Mouse (Mus musculus) embryonic facial prominence, embryonic 11.5 days (tissue): Measurements from ENCODE around the gene Cd82. TPM values are rescaled to one million over a fixed set of nuclear protein-coding genes. Genes with fewer than 3 reads are reported as not detected.

Experiments
- ATAC-seq: fragments of 200-750 bp; cut with Nextera tagmentation; replicated peaks from 2 replicates; pipeline ENCODE4 v1.8.0; 2017; ENCODE audit warnings: low read depth; ENCODE audit not compliant: insufficient number of reproducible peaks, low FRiP score, low TSS enrichment
- DNase-seq: peaks from one replicate; pipeline ENCODE4 v3.0.0-alpha.2; 2015; ENCODE audit warnings: low spot score
- H3K27ac ChIP-seq: fragments of 300-500 bp; sonication (generic); replicated peaks from 2 replicates; pipeline ENCODE4 v1.5.1; 2014; ENCODE audit warnings: mild to moderate bottlenecking, low read depth, low read length, control low read depth
- H3K27me3 ChIP-seq: fragments of 300-500 bp; sonication (generic); 2 replicates; pipeline ENCODE4 v1.6.1; 2014; ENCODE audit warnings: mild to moderate bottlenecking, low read length, moderate library complexity, mixed read lengths; ENCODE audit not compliant: control insufficient read depth, insufficient read depth
- H3K36me3 ChIP-seq: fragments of 300-500 bp; sonication (generic); replicated peaks from 2 replicates; pipeline ENCODE4 v1.6.1; 2014; ENCODE audit warnings: low read depth, mild to moderate bottlenecking, low read length, moderate library complexity, mixed read lengths; ENCODE audit not compliant: control insufficient read depth, insufficient read depth
- H3K4me1 ChIP-seq: fragments of 300-500 bp; sonication (generic); 2 replicates; pipeline ENCODE4 v1.6.1; 2014; ENCODE audit warnings: low read length, mixed read lengths; ENCODE audit not compliant: control insufficient read depth, insufficient read depth
- H3K4me2 ChIP-seq: fragments of 300-500 bp; sonication (generic); 2 replicates; pipeline ENCODE4 v1.6.1; 2014; ENCODE audit warnings: low read depth, mild to moderate bottlenecking, control low read depth, low read length, moderate library complexity
- H3K4me3 ChIP-seq: fragments of 300-500 bp; sonication (generic); 2 replicates; pipeline ENCODE4 v1.5.1; 2014; ENCODE audit warnings: low read depth, low read length, control low read depth
- H3K9ac ChIP-seq: fragments of 300-500 bp; sonication (generic); replicated peaks from 2 replicates; pipeline ENCODE4 v1.6.1; 2014; ENCODE audit warnings: mild to moderate bottlenecking, control low read depth, low read length
- H3K9me3 ChIP-seq: fragments of 300-500 bp; sonication (generic); replicated peaks from 2 replicates; pipeline ENCODE4 v1.6.1; 2016; ENCODE audit warnings: mild to moderate bottlenecking, low read length, inconsistent platforms, mixed read lengths; ENCODE audit not compliant: control insufficient read depth
- WGBS: fragments of 180-500 bp; shearing (Covaris S2); extraction: QIAGEN DNeasy Blood & Tissue Kit; methylation state at CpG from one replicate; pipeline ENCODE4 v1.1.7; 2014; 5-methylcytosine and 5-hydroxymethylcytosine counted together
- polyA plus RNA-seq: library from polyadenylated mRNA; unstranded; fragments of >200 nt; fragmentation: Nextera tagmentation; extraction: Ambion mirVana; gene quantifications from 2 replicates; pipeline ENCODE4 v1.2.1, GENCODE M21; 2014

The Cd82 gene
- polyA plus RNA-seq, 1 experiment from 2014 or later, result 6.8 TPM

GRCm38 (mm10) chr2:93439352-93439771 lies 23.6 kb downstream of the Cd82 start:
- Histone ChIP-seq H3K4me2 (no peak overlapping the region), H3K4me1 (no peaks in the 10 kb centered on the region), H3K27ac (no peak overlapping the region), H3K9me3 (no peaks in the 10 kb centered on the region), H3K27me3 (no peaks in the 10 kb centered on the region), H3K9ac (no peak overlapping the region), H3K36me3 (no peaks in the 10 kb centered on the region), H3K4me3 (no peak overlapping the region)
- DNase-seq (no peak), ATAC-seq (no peak)
- WGBS, result 33% methylated on average over 9 of the region's 9 CpGs

GRCm38 (mm10) chr2:93438335-93438734 lies 24.6 kb downstream of the Cd82 start:
- WGBS, result 59% methylated on average over 6 of the region's 6 CpGs
- ATAC-seq (no peak; the same call in 1 of the 2 replicates), DNase-seq (no peak)
- no peaks in the 10 kb centered on the region for H3K36me3 ChIP-seq
- H3K4me2 ChIP-seq, result no peak overlapping the region
- H3K9ac ChIP-seq, result no peak overlapping the region; the same call in 1 of the 2 replicates
- no peak overlapping the region for H3K4me3 ChIP-seq
- H3K4me1 ChIP-seq, result no peaks in the 10 kb centered on the region
- no peak overlapping the region for H3K27ac ChIP-seq
- no peaks in the 10 kb centered on the region for H3K9me3 ChIP-seq
- H3K27me3 ChIP-seq, result no peaks in the 10 kb centered on the region

- H3K9me3 ChIP-seq, result no peaks in the 10 kb centered on the region
- H3K4me2 ChIP-seq, result no peak overlapping the region
- ATAC-seq (no peak), DNase-seq (no peak)
- no peak overlapping the region for H3K27ac ChIP-seq
- no peak overlapping the region for H3K4me3 ChIP-seq
- H3K27me3 ChIP-seq, result no peaks in the 10 kb centered on the region
- H3K9ac ChIP-seq, result no peak overlapping the region
- 71% methylated on average over 4 of the region's 4 CpGs for WGBS
- H3K4me1 ChIP-seq, result no peaks in the 10 kb centered on the region
- no peaks in the 10 kb centered on the region for H3K36me3 ChIP-seq
Measured at GRCm38 (mm10) chr2:93435577-93435976, 27.4 kb downstream of the Cd82 start.

DNA sequence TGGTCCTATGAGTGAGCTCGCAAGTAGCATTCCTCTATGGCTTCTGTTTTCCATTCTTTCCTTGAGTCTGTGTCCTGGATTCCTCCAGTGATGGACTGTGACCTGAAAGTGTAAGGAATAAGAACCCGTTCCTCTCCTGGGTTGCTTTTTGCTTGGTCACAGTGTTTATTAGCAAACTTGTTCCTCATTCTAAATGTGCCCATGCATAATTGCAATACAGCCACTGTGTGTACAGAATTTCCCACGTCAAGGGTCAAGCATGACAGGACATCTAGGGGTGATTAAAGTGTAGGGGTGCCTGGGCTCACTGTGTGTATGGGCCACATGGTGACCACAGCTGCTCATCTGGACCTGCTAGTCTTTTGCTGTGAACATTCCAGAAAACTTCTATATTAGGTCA lies 28.0 kb downstream of the Cd82 start:
- Histone ChIP-seq H3K27ac (no peak overlapping the region), H3K4me2 (no peak overlapping the region), H3K27me3 (no peaks in the 10 kb centered on the region), H3K4me3 (no peak overlapping the region), H3K36me3 (no peaks in the 10 kb centered on the region), H3K9ac (no peak overlapping the region), H3K4me1 (no peaks in the 10 kb centered on the region), H3K9me3 (no peaks in the 10 kb centered on the region)
- WGBS, result 95% methylated on average over 3 of the region's 3 CpGs
- ATAC-seq, result no peak
- no peak for DNase-seq

- no peak for ATAC-seq
- H3K4me1 ChIP-seq, result no peaks in the 10 kb centered on the region
- no peak for DNase-seq
- 66% methylated on average over 5 of the region's 5 CpGs for WGBS
- no peaks in the 10 kb centered on the region for H3K9me3 ChIP-seq
- H3K36me3 ChIP-seq, result no peaks in the 10 kb centered on the region
- no peak overlapping the region for H3K4me2 ChIP-seq
- H3K27ac ChIP-seq, result no peak overlapping the region
- H3K27me3 ChIP-seq, result no peaks in the 10 kb centered on the region
- H3K9ac ChIP-seq, result no peak overlapping the region
- H3K4me3 ChIP-seq, result no peak overlapping the region
Measured at GRCm38 (mm10) chr2:93433543-93433942, 29.4 kb downstream of the Cd82 start.

DNA sequence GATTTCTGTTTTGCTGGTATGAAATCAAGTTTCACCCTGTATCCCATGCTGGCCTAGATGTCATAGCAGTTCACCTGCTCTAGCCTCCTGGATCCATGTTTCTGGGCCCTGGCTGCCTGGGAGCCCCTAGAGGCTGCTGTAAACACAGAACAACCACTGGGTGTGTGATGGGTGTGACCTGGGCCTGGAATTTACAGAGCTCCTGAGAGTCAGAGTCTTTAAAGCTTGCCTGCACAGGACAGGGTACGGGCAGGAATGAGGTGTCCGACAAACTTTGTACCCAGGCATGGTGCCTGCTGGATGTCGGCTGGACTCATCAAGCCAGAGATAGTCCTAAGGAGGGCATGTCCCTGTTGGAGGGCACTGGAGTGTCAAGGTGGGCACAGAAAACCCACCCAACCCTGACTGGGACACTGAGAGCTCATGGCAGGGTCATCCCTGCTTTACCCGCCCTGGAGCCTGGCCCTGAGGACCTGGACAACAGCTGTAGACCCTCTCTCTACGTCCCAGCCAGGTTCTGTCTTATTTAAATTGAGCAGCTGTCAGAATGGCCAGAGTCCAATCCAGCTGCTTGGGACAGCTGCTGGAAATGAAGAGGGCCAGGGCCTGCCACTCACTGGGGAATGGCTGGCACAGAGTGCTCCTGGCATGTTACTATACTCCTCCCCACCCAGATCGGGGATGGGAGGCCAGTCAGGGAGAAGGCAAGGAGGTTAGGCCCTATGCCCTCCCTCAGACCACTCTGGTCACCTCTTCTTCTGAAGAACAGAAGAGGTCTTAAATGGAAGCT lies 30.1 kb downstream of the Cd82 start:
- H3K9me3 ChIP-seq, result no peaks in the 10 kb centered on the region
- DNase-seq (no peak), ATAC-seq (no peak)
- no peak overlapping the region for H3K27ac ChIP-seq
- no peaks in the 10 kb centered on the region; the same call in 1 of the 2 replicates for H3K4me1 ChIP-seq
- H3K36me3 ChIP-seq, result no peaks in the 10 kb centered on the region
- 76% methylated on average over 6 of the region's 6 CpGs for WGBS
- no peak overlapping the region for H3K9ac ChIP-seq
- no peaks in the 10 kb centered on the region for H3K27me3 ChIP-seq
- no peak overlapping the region for H3K4me2 ChIP-seq
- H3K4me3 ChIP-seq, result no peak overlapping the region

- no peak for DNase-seq
- no peak for ATAC-seq
- H3K4me3 ChIP-seq, result no peak overlapping the region
- no peaks in the 10 kb centered on the region; the same call in 1 of the 2 replicates for H3K4me1 ChIP-seq
- H3K27ac ChIP-seq, result no peak overlapping the region
- no peaks in the 10 kb centered on the region for H3K27me3 ChIP-seq
- WGBS, result 57% methylated on average over 5 of the region's 5 CpGs
- H3K9ac ChIP-seq, result no peak overlapping the region
- H3K9me3 ChIP-seq, result no peaks in the 10 kb centered on the region
- no peaks in the 10 kb centered on the region for H3K36me3 ChIP-seq
- H3K4me2 ChIP-seq, result no peak overlapping the region
Measured at GRCm38 (mm10) chr2:93431575-93432325, 31.2 kb downstream of the Cd82 start.

- Histone ChIP-seq H3K27me3 (no peaks in the 10 kb centered on the region), H3K4me3 (no peak overlapping the region), H3K9me3 (no peaks in the 10 kb centered on the region), H3K4me1 (no peaks in the 10 kb centered on the region; the same call in 1 of the 2 replicates), H3K36me3 (no peaks in the 10 kb centered on the region), H3K27ac (no peak overlapping the region), H3K4me2 (no peak overlapping the region), H3K9ac (no peak overlapping the region)
- ATAC-seq (no peak), DNase-seq (no peak)
- WGBS, result 87% methylated on average over 5 of the region's 5 CpGs
Measured at GRCm38 (mm10) chr2:93430993-93431392, 31.9 kb downstream of the Cd82 start.
